Mouse (Mus musculus) E14TG2a.4 (cell line): Measurements from ENCODE around the gene Scaf11.

Source experiments
- CTCF ChIP-seq: conservative IDR thresholded peaks from 2 replicates; pipeline ENCODE4 v1.5.1; 2014; ENCODE audit warnings: low read length
- POU5F1 ChIP-seq: IDR thresholded peaks from 2 replicates; pipeline ENCODE4 v1.6.1; 2014; ENCODE audit warnings: low read length, borderline replicate concordance

GRCm38 (mm10) chr15:96493573-96493972 lies 32.9 kb upstream of the Scaf11 start:
- TF ChIP-seq CTCF (no peak), POU5F1 (no peak)
